Mouse (Mus musculus): ENCODE measurements around the gene Bhlha9. TPM values are rescaled to one million over a fixed set of nuclear protein-coding genes. Genes with fewer than 3 reads are reported as not detected.
A peak's percentile ranks its signal among the peaks of the same experiment; 100 is the strongest.

The Bhlha9 gene
- polyA plus RNA-seq, 1 experiment from 2014 or later: 0.18 TPM

DNA sequence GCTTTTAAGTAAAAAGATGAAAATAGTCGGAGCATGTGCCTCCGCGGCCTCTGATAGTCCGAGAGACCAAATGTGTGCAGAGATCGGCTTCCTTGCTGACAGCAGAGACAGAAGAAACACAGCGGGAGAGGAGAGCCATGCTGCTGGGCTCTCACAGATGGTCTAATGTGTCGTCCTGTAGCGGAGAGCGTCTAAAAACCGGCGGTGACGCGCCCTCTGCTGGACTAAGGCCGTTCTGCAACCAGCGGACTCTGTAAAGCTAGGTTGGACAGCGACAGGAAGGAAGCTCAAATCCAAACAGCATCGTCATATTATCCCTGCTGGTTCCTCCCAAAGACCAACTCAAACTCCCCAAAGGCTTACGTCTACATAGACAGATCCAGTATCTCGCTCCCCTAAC is 26.3 kb upstream of the Bhlha9 start:
- ATAC-seq (ENCODE audit: low FRiP score): peak; percentile 51
- H3K9ac ChIP-seq: no peak overlapping the region

DNA sequence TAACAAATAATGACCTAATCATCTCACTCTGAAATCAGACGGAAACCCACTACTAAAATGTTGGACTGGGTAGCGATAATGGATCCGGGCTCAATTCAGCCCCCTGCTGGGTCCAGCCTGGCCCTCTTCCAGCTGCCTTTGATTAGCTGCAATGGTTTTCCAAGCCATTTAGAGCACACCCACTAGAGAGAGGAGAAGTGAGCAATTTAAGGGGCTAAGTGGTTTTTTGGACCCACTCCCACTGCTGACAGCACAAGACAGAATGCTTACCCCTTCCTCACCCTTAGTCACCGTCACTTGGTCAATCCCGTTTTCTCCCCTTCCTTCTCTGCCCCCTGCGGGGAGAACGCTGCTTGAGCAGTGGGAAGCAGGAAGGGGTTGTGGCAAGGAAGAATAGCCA is 25.2 kb upstream of the Bhlha9 start:
- Histone ChIP-seq H3K36me3 (no peaks in the 10 kb centered on the region), H3K27me3 (no peaks in the 10 kb centered on the region), H3K4me1 (peaks cover 34% of the 10 kb centered on the region), H3K4me2 (replicated peaks) (peak overlapping the region; percentile 43), H3K27ac (peak overlapping the region; percentile 70), H3K4me3 (peak overlapping the region; percentile 3; the same call in 1 of the 2 replicates), H3K9me3 (replicated peaks) (no peaks in the 10 kb centered on the region), H3K9ac (no peak overlapping the region)
- WGBS: under 1% methylated on average over 7 of the region's 7 CpGs
- peak; percentile 41; the same call in 1 of the 2 replicates for ATAC-seq (ENCODE audit: low FRiP score)

More for the DNA sequence above, 26.3 kb upstream of the Bhlha9 start:
- Histone ChIP-seq H3K4me3 (peak overlapping the region; percentile 19), H3K4me1 (peaks cover 34% of the 10 kb centered on the region), H3K27ac (peak overlapping the region; percentile 85), H3K9me3 (replicated peaks) (no peaks in the 10 kb centered on the region), H3K4me2 (replicated peaks) (peak overlapping the region; percentile 52), H3K27me3 (no peaks in the 10 kb centered on the region), H3K36me3 (no peaks in the 10 kb centered on the region)
- under 1% methylated on average over 19 of the region's 19 CpGs for WGBS

DNA sequence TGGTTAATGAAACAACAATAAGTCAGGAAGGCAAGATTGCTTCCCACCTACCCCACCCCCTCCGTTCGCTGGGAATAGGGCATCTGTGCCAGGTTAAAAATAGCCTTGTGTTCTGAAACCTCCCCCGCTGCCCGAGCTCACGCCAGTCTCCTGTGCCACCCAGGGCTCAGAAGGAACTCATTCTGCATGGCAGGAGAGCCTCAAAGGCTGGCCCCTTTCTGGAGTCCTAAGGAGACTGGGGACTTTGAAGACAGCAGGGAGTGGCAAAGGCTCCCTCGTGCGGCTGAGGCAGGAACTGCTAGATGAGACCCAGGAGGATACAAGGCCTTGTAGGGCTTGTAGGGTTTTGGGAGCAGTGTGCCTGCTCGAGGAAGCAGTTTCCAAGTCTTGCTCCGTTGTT is 24.8 kb upstream of the Bhlha9 start:
- H3K4me1 ChIP-seq: peaks cover 34% of the 10 kb centered on the region
- peak overlapping the region; percentile 3; the same call in 1 of the 2 replicates for H3K4me3 ChIP-seq
- peak overlapping the region; percentile 43 for H3K4me2 ChIP-seq (replicated peaks)
- H3K9ac ChIP-seq: no peak overlapping the region
- H3K27ac ChIP-seq: peak overlapping the region; percentile 70
- ATAC-seq (ENCODE audit: low FRiP score): 0 out of 2 replicates have a peak, but pooled peaks have one; percentile 29
- H3K9me3 ChIP-seq (replicated peaks): no peaks in the 10 kb centered on the region
- WGBS: 9% methylated on average over 9 of the region's 9 CpGs
- H3K27me3 ChIP-seq: no peaks in the 10 kb centered on the region
- no peaks in the 10 kb centered on the region for H3K36me3 ChIP-seq

DNA sequence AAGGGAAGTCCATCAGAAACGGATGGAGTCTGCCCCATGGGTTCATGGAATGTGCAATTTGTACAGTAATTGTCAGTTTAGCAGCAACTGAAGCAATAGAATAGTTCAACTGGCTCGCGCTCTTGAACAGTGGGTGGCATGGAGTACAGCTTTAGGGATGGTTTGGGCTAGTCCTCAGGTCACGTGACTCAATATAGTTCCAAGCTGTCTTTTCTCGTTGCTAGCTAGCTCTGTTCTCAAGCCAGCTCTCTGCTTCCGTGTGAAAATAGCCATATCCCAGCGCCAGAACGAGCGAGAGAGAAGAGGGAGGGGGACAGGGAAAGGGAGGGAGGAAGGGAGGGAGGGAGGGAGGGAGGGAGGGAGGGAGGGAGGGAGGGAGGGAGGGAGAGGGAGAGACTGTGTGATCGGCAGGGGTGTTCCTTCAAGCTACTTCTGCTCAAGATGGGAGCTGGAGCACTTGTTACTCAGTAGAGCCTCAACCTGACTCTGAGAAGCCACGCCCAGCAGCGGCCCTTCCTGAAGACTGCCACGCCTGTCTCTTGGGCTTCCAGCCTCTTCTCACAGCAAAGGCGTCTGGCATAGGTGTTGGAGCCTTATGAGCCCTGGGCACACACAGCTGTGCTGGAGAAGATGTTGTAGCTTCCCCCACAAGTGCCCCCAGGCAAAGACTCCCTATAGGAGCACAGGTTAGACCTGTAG is 21.3 kb upstream of the Bhlha9 start:
- Histone ChIP-seq H3K9ac (no peak overlapping the region), H3K36me3 (no peaks in the 10 kb centered on the region), H3K9me3 (replicated peaks) (no peaks in the 10 kb centered on the region), H3K4me3 (no peak overlapping the region), H3K4me1 (peaks cover 17% of the 10 kb centered on the region), H3K4me2 (replicated peaks) (no peak overlapping the region), H3K27ac (no peak overlapping the region), H3K27me3 (no peaks in the 10 kb centered on the region; the same call in 1 of the 2 replicates)
- no peak for ATAC-seq (ENCODE audit: low FRiP score)
- WGBS: 58% methylated on average over 14 of the region's 14 CpGs

DNA sequence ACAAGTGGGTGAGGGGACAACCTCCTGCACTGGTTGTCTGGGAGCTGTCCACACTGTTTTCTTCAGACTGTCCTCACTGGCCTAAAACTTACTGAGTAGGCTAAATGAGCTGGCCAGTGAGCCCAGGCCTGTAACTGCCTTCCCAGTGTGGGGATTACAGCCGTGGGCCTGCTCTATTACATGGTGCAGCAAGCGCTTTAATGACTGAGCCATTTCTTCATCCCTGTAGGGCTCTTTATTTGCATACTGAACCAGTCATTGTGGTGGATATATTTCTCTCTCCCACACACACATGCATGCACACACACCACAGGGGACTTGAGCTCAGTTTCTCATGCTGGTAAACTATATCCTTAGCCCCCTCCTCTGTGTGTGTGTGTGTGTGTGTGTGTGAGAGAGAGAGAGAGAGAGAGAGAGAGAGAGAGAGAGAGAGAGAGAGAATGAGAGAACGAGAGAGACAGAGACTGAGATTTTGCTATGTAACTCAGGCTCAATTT is 19.4 kb upstream of the Bhlha9 start:
- H3K27ac ChIP-seq: peak overlapping the region; percentile 48; the same call in 1 of the 2 replicates
- no peaks in the 10 kb centered on the region for H3K36me3 ChIP-seq

DNA sequence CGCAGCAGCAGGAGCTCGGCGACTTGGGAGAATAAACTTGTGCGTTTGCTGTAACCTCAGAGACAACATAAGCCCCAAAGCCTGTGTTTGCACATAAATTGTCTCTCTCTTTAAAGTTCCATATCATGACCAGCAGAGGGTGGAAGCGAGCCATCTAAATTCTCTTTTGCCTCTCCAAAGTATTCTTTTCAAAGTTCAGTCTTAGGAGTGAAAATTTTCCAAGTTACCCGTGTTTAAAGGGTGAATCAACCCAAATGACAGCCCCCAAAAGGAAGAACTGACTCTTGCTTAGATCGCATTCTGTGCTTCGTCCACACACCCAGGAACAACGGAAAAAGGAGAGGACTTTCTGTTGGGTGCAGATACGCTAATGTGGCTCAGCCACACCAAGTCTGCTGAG is 17.2 kb upstream of the Bhlha9 start:
- H3K9ac ChIP-seq: no peak overlapping the region
- H3K9me3 ChIP-seq (replicated peaks): no peaks in the 10 kb centered on the region

More for the DNA sequence above, 19.4 kb upstream of the Bhlha9 start:
- H3K27me3 ChIP-seq: no peaks in the 10 kb centered on the region; the same call in 1 of the 2 replicates
- no peak overlapping the region for H3K4me2 ChIP-seq (replicated peaks)
- WGBS: 57% methylated on average over 3 of the region's 3 CpGs
- H3K4me3 ChIP-seq: no peak overlapping the region
- no peaks in the 10 kb centered on the region for H3K9me3 ChIP-seq (replicated peaks)
- 0 out of 2 replicates have a peak, but pooled peaks cover 3% of the 10 kb centered on the region for H3K4me1 ChIP-seq
- H3K9ac ChIP-seq: no peak overlapping the region
- ATAC-seq (ENCODE audit: low FRiP score): no peak

DNA sequence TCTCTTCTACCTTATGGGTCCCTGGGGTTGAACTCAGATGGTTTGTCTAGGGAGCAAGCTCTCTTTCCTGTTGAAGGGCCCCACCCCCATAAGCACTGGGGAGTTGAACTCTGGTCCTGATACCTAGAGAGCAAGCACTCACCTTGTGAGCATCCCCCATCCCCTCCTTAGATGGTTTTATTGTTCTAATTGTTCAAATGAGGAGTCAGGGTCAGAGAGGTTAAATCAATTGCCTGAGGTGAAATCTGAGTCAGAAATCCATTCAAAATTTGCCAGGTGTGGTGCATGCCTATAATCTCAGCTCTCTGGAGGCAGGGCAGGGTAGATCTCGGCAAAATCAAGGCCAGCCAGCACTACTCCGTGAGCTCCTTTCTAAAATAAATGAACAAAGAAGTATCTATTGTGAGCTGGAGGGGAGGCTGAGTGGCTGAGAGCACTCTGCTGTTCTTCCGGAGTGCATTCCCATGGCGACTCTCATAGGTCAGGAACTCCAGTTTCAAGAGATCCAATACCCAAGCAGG is 14.8 kb upstream of the Bhlha9 start:
- Histone ChIP-seq H3K9ac (no peak overlapping the region), H3K4me3 (no peak overlapping the region), H3K4me2 (replicated peaks) (no peak overlapping the region), H3K36me3 (no peaks in the 10 kb centered on the region), H3K4me1 (peaks cover 5% of the 10 kb centered on the region; the same call in 1 of the 2 replicates), H3K27me3 (no peaks in the 10 kb centered on the region; the same call in 1 of the 2 replicates), H3K9me3 (replicated peaks) (no peaks in the 10 kb centered on the region), H3K27ac (no peak overlapping the region)
- WGBS: 48% methylated on average over 4 of the region's 4 CpGs
- ATAC-seq (ENCODE audit: low FRiP score): no peak

More for the DNA sequence above, 17.2 kb upstream of the Bhlha9 start:
- H3K4me1 ChIP-seq: peaks cover 5% of the 10 kb centered on the region; the same call in 1 of the 2 replicates
- no peak overlapping the region for H3K4me3 ChIP-seq
- peak overlapping the region; percentile 30 for H3K4me2 ChIP-seq (replicated peaks)
- no peaks in the 10 kb centered on the region; the same call in 1 of the 2 replicates for H3K27me3 ChIP-seq
- ATAC-seq (ENCODE audit: low FRiP score): no peak
- no peak overlapping the region for H3K27ac ChIP-seq
- no peaks in the 10 kb centered on the region for H3K36me3 ChIP-seq
- WGBS: 9% methylated on average over 10 of the region's 10 CpGs

DNA sequence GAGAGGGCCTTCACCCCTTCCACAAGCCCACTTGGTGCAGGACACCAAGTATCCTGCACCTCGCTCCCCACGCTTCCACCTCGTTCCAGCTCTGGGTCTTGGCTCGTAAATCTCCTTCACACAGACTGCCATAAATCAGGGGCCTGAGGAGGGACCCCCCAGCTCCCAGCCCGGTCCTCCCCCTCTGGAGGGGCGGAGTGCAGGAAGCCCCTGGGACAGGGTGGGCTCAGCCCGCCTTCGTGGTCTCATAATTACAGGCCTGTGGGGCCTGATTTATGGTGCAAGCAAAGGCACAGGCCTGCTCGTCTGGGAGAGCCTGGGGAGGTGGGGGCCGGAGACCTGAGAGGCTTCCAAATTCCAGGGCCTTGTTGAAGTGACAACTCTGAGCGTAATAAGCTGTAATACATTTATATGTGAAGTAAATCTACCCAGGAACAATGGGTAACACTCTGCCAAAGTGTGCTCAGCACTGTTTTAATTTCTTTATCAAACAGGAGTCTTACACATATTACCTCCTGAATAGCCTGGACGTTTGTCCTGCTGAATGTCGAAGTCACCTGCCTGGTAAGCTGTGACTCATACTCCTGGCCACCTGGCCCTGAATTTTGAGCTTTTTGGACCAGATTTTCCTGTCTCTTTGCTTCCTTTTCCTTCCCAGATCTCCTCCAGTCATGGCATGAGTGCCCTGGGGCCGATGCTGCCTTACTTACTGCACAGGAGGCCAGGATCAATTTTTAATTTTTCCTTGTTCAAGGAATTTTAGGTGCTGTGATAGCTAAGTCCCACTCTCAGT is 12.9 kb upstream of the Bhlha9 start:
- H3K27me3 ChIP-seq: peaks cover 10% of the 10 kb centered on the region
- no peak overlapping the region for H3K27ac ChIP-seq
- H3K9ac ChIP-seq: no peak overlapping the region
- H3K4me1 ChIP-seq: peaks cover 2% of the 10 kb centered on the region; the same call in 1 of the 2 replicates
- H3K4me2 ChIP-seq (replicated peaks): no peak overlapping the region
- no peak overlapping the region for H3K4me3 ChIP-seq
- H3K36me3 ChIP-seq: no peaks in the 10 kb centered on the region
- ATAC-seq (ENCODE audit: low FRiP score): no peak
- no peaks in the 10 kb centered on the region for H3K9me3 ChIP-seq (replicated peaks)
- 72% methylated on average over 14 of the region's 14 CpGs for WGBS

DNA sequence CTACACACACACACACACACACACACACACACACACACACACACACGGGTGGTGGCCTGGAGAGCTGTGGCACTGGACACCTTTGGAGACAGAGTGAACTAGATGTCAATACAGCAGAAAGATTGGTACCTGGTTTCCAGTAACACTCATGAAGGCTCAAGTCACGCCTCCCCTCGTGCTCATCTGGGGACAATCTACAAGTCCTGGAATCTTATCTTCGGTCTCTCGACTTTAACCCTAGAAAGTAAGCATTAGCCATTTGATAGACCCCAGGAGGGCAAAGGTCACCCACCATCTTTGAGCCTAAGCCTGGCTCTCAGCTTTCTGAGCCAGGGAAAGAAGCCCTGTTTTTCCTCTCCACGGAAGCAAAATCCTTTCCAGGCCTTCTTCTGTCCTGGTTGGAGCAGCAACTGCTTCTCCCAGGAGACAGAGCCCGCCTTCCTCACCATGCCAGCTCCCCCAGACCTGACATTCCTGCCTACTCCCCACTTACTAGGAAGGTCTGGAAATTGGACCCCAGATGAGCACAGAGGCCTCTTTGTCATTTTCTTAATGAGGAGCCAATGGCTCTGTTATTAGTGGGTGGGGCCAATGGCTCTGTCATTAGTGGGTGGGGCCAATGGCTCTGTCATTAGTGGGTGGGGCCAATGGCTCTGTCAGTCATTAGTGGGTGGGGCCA is 10.3 kb upstream of the Bhlha9 start:
- Histone ChIP-seq H3K4me3 (no peak overlapping the region), H3K4me1 (peaks cover 9% of the 10 kb centered on the region), H3K36me3 (no peaks in the 10 kb centered on the region), H3K4me2 (replicated peaks) (no peak overlapping the region), H3K27me3 (peaks cover 34% of the 10 kb centered on the region), H3K9me3 (replicated peaks) (no peaks in the 10 kb centered on the region), H3K9ac (no peak overlapping the region), H3K27ac (no peak overlapping the region)
- no peak for ATAC-seq (ENCODE audit: low FRiP score)
- WGBS: 74% methylated on average over 7 of the region's 7 CpGs

DNA sequence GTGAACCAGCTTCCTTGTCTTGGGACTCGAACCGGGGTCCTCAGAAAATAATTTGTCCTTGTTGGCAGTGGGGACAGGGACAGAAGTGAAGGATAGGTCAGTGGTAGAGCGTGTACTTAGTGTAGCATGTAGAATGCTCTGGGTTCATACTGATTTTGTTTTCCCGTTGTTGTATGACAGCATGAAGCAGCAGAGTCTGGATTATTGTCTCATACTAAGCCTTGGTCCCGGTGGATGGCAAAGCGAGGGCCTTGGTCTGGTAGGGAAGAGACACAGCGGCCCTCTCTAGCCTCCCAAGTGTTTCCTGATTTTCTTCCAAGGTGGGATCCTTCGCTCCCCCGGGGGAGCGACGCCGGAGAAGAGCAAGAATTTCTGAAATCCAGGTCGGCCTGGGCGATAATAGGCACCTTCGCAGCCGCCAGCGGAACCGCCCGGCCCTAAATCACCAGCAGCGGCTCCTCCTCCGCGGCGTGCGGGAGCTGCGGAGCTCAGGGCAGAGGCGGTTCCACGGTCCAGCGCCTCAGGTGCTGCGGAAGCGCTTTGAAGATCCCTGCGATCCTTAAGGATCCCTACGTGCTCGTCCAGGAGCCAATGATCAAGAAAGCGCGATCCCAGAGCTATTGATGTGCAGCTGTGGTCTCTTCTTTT is 6.1 kb upstream of the Bhlha9 start:
- Histone ChIP-seq H3K27me3 (peaks cover 71% of the 10 kb centered on the region), H3K27ac (no peak overlapping the region), H3K4me1 (peaks cover 7% of the 10 kb centered on the region; the same call in 1 of the 2 replicates), H3K9me3 (replicated peaks) (no peaks in the 10 kb centered on the region), H3K36me3 (no peaks in the 10 kb centered on the region), H3K4me2 (replicated peaks) (peak overlapping the region; percentile 63), H3K9ac (peak overlapping the region; percentile 50), H3K4me3 (peak overlapping the region; percentile 32)
- 8% methylated on average over 35 of the region's 35 CpGs for WGBS
- no peak for ATAC-seq (ENCODE audit: low FRiP score)

DNA sequence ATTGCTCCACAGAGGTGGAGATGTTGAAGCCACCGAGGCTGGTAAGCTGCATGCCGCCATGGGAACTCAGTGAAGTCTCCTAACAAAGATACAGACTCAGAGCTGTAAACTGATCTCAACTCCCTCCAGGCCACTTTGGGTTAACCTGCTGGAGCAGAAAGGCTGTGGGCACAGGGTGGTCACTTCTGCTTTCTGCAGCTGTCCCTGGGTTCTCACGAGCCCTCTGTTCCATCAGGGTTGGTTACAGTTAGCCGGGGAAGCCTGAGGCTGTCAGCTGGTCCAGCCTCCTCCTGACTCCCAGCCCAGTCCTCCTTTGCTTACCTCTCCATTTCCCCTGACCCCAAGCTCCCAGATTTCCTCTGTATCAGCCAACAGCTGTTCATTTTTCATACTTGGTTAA is 4.5 kb upstream of the Bhlha9 start:
- Histone ChIP-seq H3K27me3 (peaks cover 88% of the 10 kb centered on the region), H3K4me3 (no peak overlapping the region), H3K27ac (no peak overlapping the region), H3K4me2 (replicated peaks) (no peak overlapping the region), H3K9ac (no peak overlapping the region), H3K36me3 (no peaks in the 10 kb centered on the region), H3K9me3 (replicated peaks) (no peaks in the 10 kb centered on the region), H3K4me1 (peaks cover 13% of the 10 kb centered on the region)
- no peak for ATAC-seq (ENCODE audit: low FRiP score)
- WGBS: 31% methylated on average over 4 of the region's 4 CpGs

Data from hindbrain, embryonic 12.5 days (tissue).